Mouse (Mus musculus) layer of hippocampus, postnatal 14 days (tissue): ENCODE measurements around the gene Afm. TPM values are rescaled to one million over a fixed set of nuclear protein-coding genes. Genes with fewer than 3 reads are reported as not detected.

Experiments used
- total RNA-seq, 2 experiments: library from RNA; stranded (reverse); gene quantifications; 2 replicates each; pipeline ENCODE4 v1.2.3; 2021

The Afm gene
- total RNA-seq, 2 experiments from 2014 or later, result not detected

Other genes with a start within 250 kb of the Afm start
- 100 to 1,000 TPM; 106 to 110 TPM for gene Ankrd17, start 152.4 kb upstream of the Afm start, total RNA-seq
- 1 to 10 TPM; 1.1 to 1.5 TPM for gene Gm9958, start 151.7 kb upstream of the Afm start, total RNA-seq
- gene Alb, start 58.0 kb upstream of the Afm start, total RNA-seq, result not detected
- not detected for gene Afp, start 28.2 kb upstream of the Afm start, total RNA-seq
- gene 5830473C10Rik, start 42.2 kb downstream of the Afm start, total RNA-seq, result under 1 TPM in 1 of 2 experiments, not detected in 1; 0.19 TPM
- under 1 TPM; 0.32 to 0.52 TPM for gene Rassf6, start 121.7 kb downstream of the Afm start, total RNA-seq
- gene Cxcl5, start 240.4 kb downstream of the Afm start, total RNA-seq, result under 1 TPM in 1 of 2 experiments, not detected in 1; 0.35 TPM
- not detected for gene Ppbp, start 249.6 kb downstream of the Afm start, total RNA-seq